Mouse (Mus musculus) kidney, postnatal 0 days (tissue): Measurements from ENCODE around the gene Card10. TPM values are rescaled to one million over a fixed set of nuclear protein-coding genes. Genes with fewer than 3 reads are reported as not detected.

Source experiments
- ATAC-seq: fragments of 200-750 bp; cut with Nextera tagmentation; replicated peaks from 2 replicates; pipeline ENCODE4 v1.8.0; 2017; ENCODE audit warnings: low read depth, moderate number of reproducible peaks, moderate TSS enrichment, moderate library complexity; ENCODE audit not compliant: low FRiP score
- DNase-seq: peaks from one replicate; pipeline ENCODE4 v3.0.0-alpha.2; 2016; ENCODE audit warnings: low spot score
- H3K27ac ChIP-seq: fragments of 300-500 bp; sonication (generic); 2 replicates; pipeline ENCODE4 v1.5.1; 2014; ENCODE audit warnings: mild to moderate bottlenecking
- H3K27me3 ChIP-seq: fragments of 300-500 bp; sonication (generic); 2 replicates; pipeline ENCODE4 v1.6.1; 2014; ENCODE audit warnings: low read length, mixed read lengths; ENCODE audit not compliant: insufficient read depth
- H3K36me3 ChIP-seq: fragments of 300-500 bp; sonication (generic); 2 replicates; pipeline ENCODE4 v1.6.1; 2014; ENCODE audit warnings: low read length, mixed read lengths; ENCODE audit not compliant: insufficient read depth
- H3K4me1 ChIP-seq: fragments of 300-500 bp; sonication (generic); replicated peaks from 2 replicates; pipeline ENCODE4 v1.6.1; 2014; ENCODE audit warnings: antibody characterized with exemption, low read length, mixed read lengths; ENCODE audit not compliant: insufficient read depth
- H3K4me2 ChIP-seq: fragments of 300-500 bp; sonication (generic); 2 replicates; pipeline ENCODE4 v1.6.1; 2014; ENCODE audit warnings: mild to moderate bottlenecking, low read length, moderate library complexity, mixed read lengths
- H3K4me3 ChIP-seq: fragments of 300-500 bp; sonication (generic); replicated peaks from 2 replicates; pipeline ENCODE4 v1.5.1; 2014; ENCODE audit warnings: low read depth, low read length
- H3K9ac ChIP-seq: fragments of 300-500 bp; sonication (generic); 2 replicates; pipeline ENCODE4 v1.6.1; 2014; ENCODE audit warnings: low read depth, low read length
- H3K9me3 ChIP-seq: fragments of 300-500 bp; sonication (generic); replicated peaks from 2 replicates; pipeline ENCODE4 v1.6.1; 2016; ENCODE audit warnings: low read length, inconsistent platforms, mixed read lengths
- CTCF ChIP-seq: IDR thresholded peaks from 2 replicates; pipeline ENCODE4 v1.5.1; 2016; ENCODE audit warnings: antibody characterized with exemption, low read depth, mild to moderate bottlenecking, moderate library complexity
- WGBS: fragments of 180-500 bp; shearing (Covaris S2); extraction: QIAGEN DNeasy Blood & Tissue Kit; methylation state at CpG from one replicate; pipeline ENCODE4 v1.1.7; 2014; 5-methylcytosine and 5-hydroxymethylcytosine counted together
- polyA plus RNA-seq: library from polyadenylated mRNA; unstranded; fragments of >200 nt; fragmentation: Nextera tagmentation; extraction: Ambion mirVana; gene quantifications from 2 replicates; pipeline ENCODE4 v1.2.1, GENCODE M21; 2015

The Card10 gene
- polyA plus RNA-seq, 1 experiment from 2014 or later: 9.2 TPM

GRCm38 (mm10) chr15:78785961-78786360 lies 16.9 kb downstream of the Card10 start:
- Histone ChIP-seq H3K4me1 (peaks cover 10% of the 10 kb centered on the region; the same call in 1 of the 2 replicates), H3K36me3 (peaks cover 8% of the 10 kb centered on the region; the same call in 1 of the 2 replicates), H3K27me3 (no peaks in the 10 kb centered on the region), H3K4me2 (no peak overlapping the region), H3K27ac (no peak overlapping the region), H3K4me3 (no peak overlapping the region), H3K9me3 (no peaks in the 10 kb centered on the region), H3K9ac (no peak overlapping the region)
- ATAC-seq (0 out of 2 replicates have a peak, but pooled peaks have one; percentile 23), DNase-seq (peak; percentile 58)
- TF ChIP-seq CTCF: 0 out of 2 replicates have a peak, but pooled peaks have one; percentile 15
- 40% methylated on average over 7 of the region's 7 CpGs for WGBS

GRCm38 (mm10) chr15:78785258-78785657 lies 17.6 kb downstream of the Card10 start:
- Histone ChIP-seq H3K4me1 (peaks cover 5% of the 10 kb centered on the region; the same call in 1 of the 2 replicates), H3K4me2 (no peak overlapping the region), H3K4me3 (no peak overlapping the region), H3K27ac (no peak overlapping the region), H3K36me3 (peaks cover 8% of the 10 kb centered on the region; the same call in 1 of the 2 replicates), H3K27me3 (no peaks in the 10 kb centered on the region), H3K9ac (no peak overlapping the region), H3K9me3 (no peaks in the 10 kb centered on the region)
- 97% methylated on average over 7 of the region's 7 CpGs for WGBS
- TF ChIP-seq CTCF: no peak
- no peak for DNase-seq
- no peak for ATAC-seq

GRCm38 (mm10) chr15:78784520-78784919 lies 18.3 kb downstream of the Card10 start:
- Histone ChIP-seq H3K9me3 (no peaks in the 10 kb centered on the region), H3K4me1 (peaks cover 5% of the 10 kb centered on the region; the same call in 1 of the 2 replicates), H3K27me3 (no peaks in the 10 kb centered on the region), H3K4me3 (no peak overlapping the region), H3K36me3 (peaks cover 7% of the 10 kb centered on the region; the same call in 1 of the 2 replicates), H3K9ac (no peak overlapping the region), H3K4me2 (no peak overlapping the region), H3K27ac (no peak overlapping the region)
- no peak for ATAC-seq
- no peak for TF ChIP-seq CTCF
- WGBS: 75% methylated on average over 5 of the region's 5 CpGs
- DNase-seq: no peak

GRCm38 (mm10) chr15:78782348-78783103 lies 20.3 kb downstream of the Card10 start:
- Histone ChIP-seq H3K9me3 (no peaks in the 10 kb centered on the region), H3K4me2 (no peak overlapping the region), H3K9ac (no peak overlapping the region), H3K36me3 (peaks cover 5% of the 10 kb centered on the region; the same call in 1 of the 2 replicates), H3K27me3 (no peaks in the 10 kb centered on the region), H3K27ac (no peak overlapping the region), H3K4me3 (no peak overlapping the region), H3K4me1 (peaks cover 9% of the 10 kb centered on the region)
- 63% methylated on average over 14 of the region's 14 CpGs for WGBS
- ATAC-seq (no peak), DNase-seq (no peak)
- TF ChIP-seq CTCF: peak; percentile 31; the same call in 1 of the 2 replicates

DNA sequence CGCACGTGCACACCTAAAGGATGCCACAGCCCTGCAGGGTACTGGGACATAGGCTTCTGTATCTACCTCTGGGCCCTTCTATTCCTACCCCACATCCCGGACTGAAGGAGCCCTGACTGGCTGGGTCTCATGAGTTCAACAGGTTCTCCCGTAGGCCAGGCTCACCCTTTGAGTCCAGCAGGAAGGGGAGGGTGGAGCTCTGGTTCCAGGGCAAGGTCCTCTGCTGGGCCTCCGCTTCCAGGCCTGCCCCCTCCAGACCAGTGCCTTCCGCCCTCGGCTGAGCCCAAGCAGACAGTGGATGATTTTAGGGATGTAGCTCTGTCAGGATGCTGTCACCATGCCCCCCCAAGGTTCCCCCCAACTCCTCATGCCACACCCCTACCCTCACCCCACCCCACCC lies 21.9 kb downstream of the Card10 start:
- 0 out of 2 replicates have a peak, but pooled peaks cover 2% of the 10 kb centered on the region for H3K36me3 ChIP-seq
- no peaks in the 10 kb centered on the region for H3K9me3 ChIP-seq
- H3K27me3 ChIP-seq: no peaks in the 10 kb centered on the region
- H3K4me1 ChIP-seq: peaks cover 7% of the 10 kb centered on the region; the same call in 1 of the 2 replicates
- H3K9ac ChIP-seq: no peak overlapping the region
- ATAC-seq (peak; percentile 78), DNase-seq (no peak)
- WGBS: 82% methylated on average over 7 of the region's 7 CpGs
- no peak overlapping the region for H3K4me2 ChIP-seq
- 0 out of 2 replicates have a peak overlapping the region, but pooled peaks have one; percentile 36 for H3K27ac ChIP-seq
- TF ChIP-seq CTCF: no peak
- H3K4me3 ChIP-seq: no peak overlapping the region

DNA sequence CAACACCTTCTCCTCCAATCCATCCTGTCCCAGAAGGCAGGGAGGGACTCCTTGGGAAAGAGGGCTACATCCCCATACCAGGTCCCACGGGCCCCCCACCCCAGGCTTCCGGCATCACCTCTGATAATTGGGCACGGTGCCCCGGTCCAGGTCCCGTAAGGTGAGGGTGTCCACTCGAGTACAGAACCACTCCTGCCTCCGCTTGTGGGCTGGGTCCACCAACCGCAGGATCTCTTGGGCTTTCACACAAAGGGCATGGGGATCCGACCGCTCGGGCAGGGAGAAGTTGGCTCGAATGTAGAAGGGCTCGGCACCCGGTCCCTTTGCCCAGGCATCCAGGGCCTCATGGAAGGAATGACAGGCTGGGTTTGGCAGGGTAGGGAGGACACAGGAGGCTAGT lies 22.5 kb downstream of the Card10 start:
- Histone ChIP-seq H3K27ac (no peak overlapping the region), H3K9ac (no peak overlapping the region), H3K27me3 (no peaks in the 10 kb centered on the region), H3K36me3 (0 out of 2 replicates have a peak, but pooled peaks cover 6% of the 10 kb centered on the region), H3K4me3 (no peak overlapping the region), H3K4me2 (no peak overlapping the region), H3K4me1 (peaks cover 7% of the 10 kb centered on the region; the same call in 1 of the 2 replicates), H3K9me3 (no peaks in the 10 kb centered on the region)
- no peak for ATAC-seq
- DNase-seq: no peak
- 92% methylated on average over 14 of the region's 14 CpGs for WGBS
- TF ChIP-seq CTCF: no peak
